Mouse (Mus musculus) embryonic facial prominence, embryonic 13.5 days (tissue): Measurements from ENCODE around the gene Ccdc61. TPM values are rescaled to one million over a fixed set of nuclear protein-coding genes. Genes with fewer than 3 reads are reported as not detected.
"Not testable (repeated sequence)": the region's sequence is repeated elsewhere in the genome, so short reads cannot be mapped to it uniquely, and the experiment has no call there.

Experiments
- ATAC-seq: fragments of 200-750 bp; cut with Nextera tagmentation; 2 replicates; pipeline ENCODE4 v1.8.0; 2017; ENCODE audit warnings: low read depth; ENCODE audit not compliant: insufficient number of reproducible peaks, insufficient read depth, low FRiP score, low TSS enrichment
- H3K27ac ChIP-seq: fragments of 300-500 bp; sonication (generic); 2 replicates; pipeline ENCODE4 v1.5.1; 2015; ENCODE audit warnings: moderate library complexity, mild to moderate bottlenecking, inconsistent platforms
- H3K27me3 ChIP-seq: fragments of 300-500 bp; sonication (generic); 2 replicates; pipeline ENCODE4 v1.6.1; 2015; ENCODE audit warnings: mild to moderate bottlenecking, inconsistent platforms
- H3K36me3 ChIP-seq: fragments of 300-500 bp; sonication (generic); 2 replicates; pipeline ENCODE4 v1.6.1; 2015; ENCODE audit warnings: mild to moderate bottlenecking, inconsistent platforms
- H3K4me1 ChIP-seq: fragments of 300-500 bp; sonication (generic); 2 replicates; pipeline ENCODE4 v1.6.1; 2015; ENCODE audit warnings: inconsistent platforms
- H3K4me2 ChIP-seq: fragments of 300-500 bp; sonication (generic); 2 replicates; pipeline ENCODE4 v1.6.1; 2015; ENCODE audit warnings: moderate library complexity, mild to moderate bottlenecking, inconsistent platforms
- H3K4me3 ChIP-seq: fragments of 300-500 bp; sonication (generic); 2 replicates; pipeline ENCODE4 v1.5.1; 2015; ENCODE audit warnings: mild to moderate bottlenecking, inconsistent platforms
- H3K9ac ChIP-seq: fragments of 300-500 bp; sonication (generic); 2 replicates; pipeline ENCODE4 v1.6.1; 2015; ENCODE audit warnings: mild to moderate bottlenecking, inconsistent platforms
- H3K9me3 ChIP-seq: fragments of 300-500 bp; sonication (generic); 2 replicates; pipeline ENCODE4 v1.6.1; 2016; ENCODE audit warnings: inconsistent platforms
- WGBS: fragments of 180-500 bp; shearing (Covaris S2); methylation state at CpG from one replicate; pipeline ENCODE4 v1.1.7; 2015; ENCODE audit warnings: mixed read lengths; 5-methylcytosine and 5-hydroxymethylcytosine counted together
- polyA plus RNA-seq: library from polyadenylated mRNA; unstranded; fragments of >200 nt; fragmentation: Nextera tagmentation; extraction: Ambion mirVana; gene quantifications from 2 replicates; pipeline ENCODE4 v1.2.1, GENCODE M21; 2015

Ccdc61 gene
- polyA plus RNA-seq, 1 experiment from 2014 or later: 35.6 TPM

DNA sequence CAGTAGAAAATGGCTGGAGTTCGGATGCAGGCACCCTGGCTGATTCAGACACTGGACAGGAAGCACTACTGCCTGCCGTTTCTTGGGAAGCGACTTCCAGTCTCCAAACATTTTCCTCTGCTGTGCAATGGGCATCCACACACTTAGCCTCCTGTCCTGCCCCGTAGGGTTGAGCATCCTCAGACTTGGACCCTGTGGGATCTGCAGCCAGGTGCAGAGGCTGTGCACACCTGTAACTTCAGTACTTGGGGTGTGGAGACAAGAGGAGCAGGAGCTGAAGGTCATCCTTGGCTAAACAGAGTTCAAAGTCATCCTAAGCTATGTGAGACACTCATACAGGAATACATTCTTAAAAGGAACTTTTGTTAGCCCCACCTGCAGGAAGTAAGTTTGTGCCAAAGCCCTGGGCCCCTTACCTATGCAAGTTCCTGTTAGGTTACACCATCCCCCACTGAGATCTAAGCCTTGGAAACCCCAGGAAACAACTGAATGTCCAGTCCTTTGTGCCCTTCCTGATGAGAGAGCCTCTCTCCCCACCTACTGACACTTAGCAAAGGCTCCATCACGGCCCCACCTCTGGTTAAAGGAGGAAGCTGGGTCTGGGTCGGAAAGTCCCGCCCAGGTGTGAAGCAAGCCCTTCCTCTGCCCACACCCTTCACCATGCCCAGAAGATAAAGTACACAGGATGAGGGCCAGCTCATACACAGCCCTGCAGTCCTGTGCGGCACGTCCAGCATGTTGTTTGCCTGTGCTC is 26.0 kb downstream of the Ccdc61 start:
- H3K27me3 ChIP-seq: no peaks in the 10 kb centered on the region
- WGBS: 65% methylated on average over 9 of the region's 9 CpGs

DNA sequence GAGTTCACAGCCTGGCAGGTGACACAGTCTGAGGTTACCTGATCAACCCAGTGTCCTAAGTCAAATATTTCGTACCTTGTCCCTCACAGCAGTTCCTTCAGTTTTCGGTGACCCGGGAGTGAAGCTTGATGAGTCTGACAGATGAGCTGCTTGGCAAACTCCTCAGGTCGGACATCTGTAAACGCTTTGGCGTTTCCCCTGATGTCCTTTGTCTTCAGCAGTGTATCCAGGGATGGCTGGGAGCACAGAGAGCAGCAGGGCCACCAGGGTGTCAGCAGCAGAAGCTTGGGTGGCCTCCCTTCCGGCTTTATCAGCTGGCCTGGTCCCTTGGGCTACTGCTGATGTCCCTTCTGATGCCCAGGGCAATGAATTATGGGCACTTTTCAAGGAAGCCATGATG is 31.5 kb downstream of the Ccdc61 start:
- Histone ChIP-seq H3K4me1 (no peaks in the 10 kb centered on the region), H3K27ac (no peak overlapping the region), H3K27me3 (no peaks in the 10 kb centered on the region), H3K4me2 (no peak overlapping the region), H3K9ac (no peak overlapping the region), H3K9me3 (no peaks in the 10 kb centered on the region), H3K36me3 (no peaks in the 10 kb centered on the region), H3K4me3 (no peak overlapping the region)
- no peak for ATAC-seq
- WGBS: 65% methylated on average over 7 of the region's 7 CpGs

More for the DNA sequence above, 26.0 kb downstream of the Ccdc61 start:
- Histone ChIP-seq H3K27ac (no peak overlapping the region), H3K9ac (peak overlapping the region; percentile 40; the same call in 1 of the 2 replicates), H3K4me3 (no peak overlapping the region), H3K9me3 (no peaks in the 10 kb centered on the region), H3K4me2 (no peak overlapping the region), H3K36me3 (0 out of 2 replicates have a peak, but pooled peaks cover 3% of the 10 kb centered on the region), H3K4me1 (no peaks in the 10 kb centered on the region)
- ATAC-seq: no peak

GRCm38 (mm10) chr7:18875372-18875771 is 34.8 kb downstream of the Ccdc61 start:
- no peak overlapping the region for H3K27ac ChIP-seq
- no peaks in the 10 kb centered on the region for H3K36me3 ChIP-seq
- WGBS: 81% methylated on average over 5 of the region's 5 CpGs
- H3K4me2 ChIP-seq: no peak overlapping the region
- no peak overlapping the region for H3K9ac ChIP-seq
- 0 out of 2 replicates have a peak, but pooled peaks cover 3% of the 10 kb centered on the region for H3K4me1 ChIP-seq
- H3K27me3 ChIP-seq: no peaks in the 10 kb centered on the region
- no peaks in the 10 kb centered on the region for H3K9me3 ChIP-seq
- H3K4me3 ChIP-seq: no peak overlapping the region
- ATAC-seq: no peak

DNA sequence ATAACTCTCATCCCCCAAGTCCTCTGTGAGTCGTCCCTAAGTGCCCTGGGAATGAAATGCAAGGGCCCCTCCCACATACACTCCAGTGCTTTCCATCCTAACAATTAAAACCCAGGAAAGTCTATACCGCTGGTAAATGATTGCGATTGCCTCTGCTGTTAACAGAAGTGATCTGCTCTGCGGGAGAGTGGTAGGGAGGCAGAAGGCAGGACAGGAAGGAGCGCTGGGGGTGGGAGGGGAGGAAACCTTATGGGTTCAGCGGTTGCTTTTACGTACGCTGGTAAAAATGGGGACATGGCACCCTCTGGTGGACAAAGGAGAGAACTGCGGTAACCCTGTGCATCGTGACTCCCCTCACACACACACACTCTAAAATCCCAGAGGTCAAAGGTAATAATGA is 37.0 kb downstream of the Ccdc61 start:
- WGBS: under 1% methylated on average over 10 of the region's 10 CpGs
- no peaks in the 10 kb centered on the region for H3K27me3 ChIP-seq
- no peak overlapping the region for H3K27ac ChIP-seq
- H3K9me3 ChIP-seq: 0 out of 2 replicates have a peak, but pooled peaks cover 3% of the 10 kb centered on the region
- no peaks in the 10 kb centered on the region for H3K36me3 ChIP-seq
- peak overlapping the region; percentile 47 for H3K4me3 ChIP-seq
- 0 out of 2 replicates have a peak, but pooled peaks cover 3% of the 10 kb centered on the region for H3K4me1 ChIP-seq
- H3K4me2 ChIP-seq: peak overlapping the region; percentile 83
- 0 out of 2 replicates have a peak, but pooled peaks have one; percentile 63 for ATAC-seq
- peak overlapping the region; percentile 68 for H3K9ac ChIP-seq

DNA sequence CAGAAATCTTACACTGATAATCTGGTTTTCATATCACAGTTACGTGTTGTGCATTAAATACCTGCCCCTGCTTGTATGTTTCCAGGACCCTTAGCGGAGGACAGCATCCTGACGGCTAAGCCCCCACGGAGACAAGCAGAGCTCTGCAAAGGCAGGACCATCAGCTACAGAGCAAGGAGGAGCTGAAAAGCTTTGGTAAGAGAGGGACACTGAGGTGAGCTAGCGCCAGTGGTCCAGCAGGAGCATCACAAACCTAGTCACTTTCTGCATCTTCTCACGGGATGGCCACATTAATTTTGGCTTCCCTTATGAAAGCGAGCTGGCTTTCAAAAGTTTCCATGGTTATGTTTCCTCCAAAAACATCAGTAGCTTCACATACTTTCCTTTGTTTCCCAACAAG is 37.4 kb downstream of the Ccdc61 start:
- Histone ChIP-seq H3K9me3 (peaks cover 8% of the 10 kb centered on the region; the same call in 1 of the 2 replicates), H3K27ac (no peak overlapping the region), H3K27me3 (no peaks in the 10 kb centered on the region), H3K4me2 (peak overlapping the region; percentile 83), H3K4me1 (0 out of 2 replicates have a peak, but pooled peaks cover 3% of the 10 kb centered on the region), H3K36me3 (no peaks in the 10 kb centered on the region), H3K9ac (peak overlapping the region; percentile 68), H3K4me3 (peak overlapping the region; percentile 47)
- WGBS: 2% methylated on average over 7 of the region's 7 CpGs
- ATAC-seq: peak; percentile 60

DNA sequence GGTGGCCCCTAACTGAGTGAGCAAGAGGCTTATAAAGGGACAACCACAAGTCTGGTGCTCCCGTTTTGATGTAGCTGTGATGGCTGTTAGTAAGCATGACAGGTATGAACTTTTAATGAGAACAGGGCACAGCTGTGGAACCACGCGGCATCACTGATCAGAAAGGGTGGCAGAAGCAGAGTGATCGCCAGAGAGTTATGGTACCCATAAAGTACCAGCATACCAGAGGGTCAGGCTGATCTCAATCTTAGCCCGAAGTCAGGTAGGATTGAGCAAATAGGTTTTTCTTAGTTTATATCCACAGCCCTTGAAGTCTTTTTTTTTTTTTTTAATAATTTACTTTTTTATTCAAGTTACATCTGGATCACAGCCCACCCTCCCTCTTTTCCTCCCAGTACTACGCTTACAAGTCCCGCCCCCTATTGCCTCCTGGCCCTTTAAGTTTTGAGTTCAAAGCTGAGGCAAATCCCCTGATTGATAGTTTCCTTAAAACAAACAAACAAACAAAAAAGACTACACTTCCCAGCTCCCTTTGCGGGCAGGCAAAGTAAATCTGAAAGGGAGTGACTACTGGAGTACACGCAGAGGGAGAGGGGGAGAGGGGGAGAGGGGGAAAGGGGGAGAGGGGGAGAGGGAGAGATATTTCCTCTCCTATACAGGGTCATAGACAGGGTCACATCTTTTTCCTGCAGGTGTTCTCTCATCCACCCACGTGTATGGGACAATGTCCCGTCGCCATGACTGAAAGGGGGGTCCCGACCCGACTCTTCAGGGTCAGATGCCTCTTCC is 38.0 kb downstream of the Ccdc61 start:
- WGBS: 28% methylated on average over 14 of the region's 14 CpGs

DNA sequence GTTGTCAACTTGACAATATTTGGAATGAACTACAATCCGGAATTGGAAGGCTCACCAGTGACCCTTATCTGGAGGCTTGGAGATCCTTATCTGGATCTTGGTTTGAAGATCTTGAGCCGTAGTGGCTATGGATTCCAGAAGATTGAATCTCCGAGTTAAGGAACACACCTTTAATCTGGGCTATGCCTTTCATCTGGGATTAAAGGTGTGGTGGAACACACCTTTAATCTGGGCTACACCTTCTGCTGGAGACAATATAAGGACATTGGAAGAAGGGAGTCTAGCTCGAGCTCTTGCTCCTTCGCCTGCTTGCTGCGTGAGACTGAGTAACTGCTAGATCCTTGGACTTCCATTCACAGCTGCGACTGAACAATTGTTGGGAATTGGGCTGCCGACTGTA is 39.2 kb downstream of the Ccdc61 start, which contains the start of gene Pglyrp1:
Gene Pglyrp1 (plus strand): TSS at position 301 of the 400 bp plus-strand sequence.
- WGBS: 100% methylated on average over 1 of the region's 8 CpGs
- H3K9ac ChIP-seq: not testable (repeated sequence)

More for the DNA sequence above, 38.0 kb downstream of the Ccdc61 start:
- Histone ChIP-seq H3K27me3 (no peaks in the 10 kb centered on the region), H3K4me3 (peak overlapping the region; percentile 47), H3K9ac (peak overlapping the region; percentile 68), H3K4me2 (peak overlapping the region; percentile 83), H3K36me3 (no peaks in the 10 kb centered on the region), H3K27ac (no peak overlapping the region), H3K4me1 (0 out of 2 replicates have a peak, but pooled peaks cover 3% of the 10 kb centered on the region), H3K9me3 (peaks cover 8% of the 10 kb centered on the region; the same call in 1 of the 2 replicates)
- no peak for ATAC-seq

DNA sequence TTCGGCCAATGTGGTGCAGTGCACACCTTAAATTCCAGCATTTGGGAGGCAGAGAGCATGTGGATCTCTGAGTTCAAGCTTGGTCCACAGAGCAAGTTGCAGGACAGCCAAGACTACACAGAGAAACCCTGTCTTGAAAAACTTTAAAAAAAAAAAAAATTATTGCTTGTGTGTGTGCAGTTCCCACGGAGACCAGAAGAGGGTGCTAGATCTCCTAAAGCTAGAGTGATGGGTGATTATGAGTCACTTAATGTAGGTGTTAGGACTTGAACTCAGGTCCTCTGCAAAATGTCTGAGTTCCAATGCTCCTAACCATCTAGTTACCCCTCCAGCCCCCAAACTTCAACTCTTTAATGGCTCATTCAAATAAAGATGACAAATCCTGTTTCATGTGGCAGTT is 41.7 kb downstream of the Ccdc61 start:
- H3K4me2 ChIP-seq: no peak overlapping the region
- 0 out of 2 replicates have a peak, but pooled peaks cover 3% of the 10 kb centered on the region for H3K4me1 ChIP-seq
- 88% methylated on average over 2 of the region's 2 CpGs for WGBS
- H3K9ac ChIP-seq: no peak overlapping the region
- no peak overlapping the region for H3K4me3 ChIP-seq
- no peak overlapping the region for H3K27ac ChIP-seq
- no peaks in the 10 kb centered on the region for H3K27me3 ChIP-seq
- no peaks in the 10 kb centered on the region for H3K36me3 ChIP-seq
- no peak for ATAC-seq
- H3K9me3 ChIP-seq: peaks cover 8% of the 10 kb centered on the region; the same call in 1 of the 2 replicates

More for the DNA sequence above, 39.2 kb downstream of the Ccdc61 start, which contains the start of gene Pglyrp1:
- not testable (repeated sequence) for ATAC-seq, H3K4me3 ChIP-seq, H3K27ac ChIP-seq, H3K27me3 ChIP-seq, H3K4me1 ChIP-seq, H3K36me3 ChIP-seq, H3K9me3 ChIP-seq
- peak within 1 kb of the TSS; percentile 83; the same call in 1 of the 2 replicates for H3K4me2 ChIP-seq

- 83% methylated on average over 6 of the region's 6 CpGs for WGBS
- H3K36me3 ChIP-seq: no peaks in the 10 kb centered on the region
- no peak overlapping the region for H3K4me2 ChIP-seq
- no peak overlapping the region for H3K27ac ChIP-seq
- no peak overlapping the region for H3K9ac ChIP-seq
- H3K4me1 ChIP-seq: peaks cover 7% of the 10 kb centered on the region; the same call in 1 of the 2 replicates
- no peaks in the 10 kb centered on the region for H3K27me3 ChIP-seq
- ATAC-seq: no peak
- no peak overlapping the region for H3K4me3 ChIP-seq
- peaks cover under 1% of the 10 kb centered on the region; the same call in 1 of the 2 replicates for H3K9me3 ChIP-seq
Observed at GRCm38 (mm10) chr7:18862801-18863200, 47.4 kb downstream of the Ccdc61 start.

- ATAC-seq: no peak
- no peak overlapping the region for H3K4me2 ChIP-seq
- H3K4me3 ChIP-seq: no peak overlapping the region
- WGBS: 76% methylated on average over 5 of the region's 5 CpGs
- H3K27ac ChIP-seq: peak overlapping the region; percentile 48
- H3K9me3 ChIP-seq: no peaks in the 10 kb centered on the region; the same call in 1 of the 2 replicates
- H3K27me3 ChIP-seq: no peaks in the 10 kb centered on the region
- no peaks in the 10 kb centered on the region for H3K36me3 ChIP-seq
- H3K4me1 ChIP-seq: peaks cover 7% of the 10 kb centered on the region; the same call in 1 of the 2 replicates
- H3K9ac ChIP-seq: no peak overlapping the region
Observed at GRCm38 (mm10) chr7:18858310-18858916, 51.8 kb downstream of the Ccdc61 start.

DNA sequence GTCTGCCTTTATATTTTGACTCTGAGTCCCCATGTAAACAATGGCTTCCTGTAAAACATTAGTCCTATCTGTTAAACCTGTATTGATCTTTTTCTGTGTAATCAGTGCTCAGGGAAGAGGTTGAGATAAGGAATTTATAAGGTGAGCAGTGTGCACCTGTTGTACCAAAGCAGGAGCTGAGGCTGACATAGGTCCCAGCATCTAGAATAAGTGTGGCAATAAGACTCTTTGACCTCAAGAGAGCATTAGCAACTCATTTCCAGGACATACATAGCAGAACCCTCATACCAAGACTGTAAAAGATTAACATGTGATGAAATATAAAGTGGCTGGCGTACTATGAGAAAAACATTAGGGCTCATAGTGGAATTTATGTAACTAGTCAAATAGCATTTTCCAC is 61.8 kb downstream of the Ccdc61 start:
- no peaks in the 10 kb centered on the region for H3K27me3 ChIP-seq
- H3K4me3 ChIP-seq: no peak overlapping the region
- H3K27ac ChIP-seq: no peak overlapping the region
- 87% methylated on average over 1 of the region's 1 CpGs for WGBS
- H3K9me3 ChIP-seq: no peaks in the 10 kb centered on the region
- no peaks in the 10 kb centered on the region for H3K36me3 ChIP-seq
- no peaks in the 10 kb centered on the region for H3K4me1 ChIP-seq
- no peak for ATAC-seq
- no peak overlapping the region for H3K4me2 ChIP-seq
- H3K9ac ChIP-seq: no peak overlapping the region
